Comparison of ENCODE assay signal across 8 mouse cellular contexts in the genomic region with DNA sequence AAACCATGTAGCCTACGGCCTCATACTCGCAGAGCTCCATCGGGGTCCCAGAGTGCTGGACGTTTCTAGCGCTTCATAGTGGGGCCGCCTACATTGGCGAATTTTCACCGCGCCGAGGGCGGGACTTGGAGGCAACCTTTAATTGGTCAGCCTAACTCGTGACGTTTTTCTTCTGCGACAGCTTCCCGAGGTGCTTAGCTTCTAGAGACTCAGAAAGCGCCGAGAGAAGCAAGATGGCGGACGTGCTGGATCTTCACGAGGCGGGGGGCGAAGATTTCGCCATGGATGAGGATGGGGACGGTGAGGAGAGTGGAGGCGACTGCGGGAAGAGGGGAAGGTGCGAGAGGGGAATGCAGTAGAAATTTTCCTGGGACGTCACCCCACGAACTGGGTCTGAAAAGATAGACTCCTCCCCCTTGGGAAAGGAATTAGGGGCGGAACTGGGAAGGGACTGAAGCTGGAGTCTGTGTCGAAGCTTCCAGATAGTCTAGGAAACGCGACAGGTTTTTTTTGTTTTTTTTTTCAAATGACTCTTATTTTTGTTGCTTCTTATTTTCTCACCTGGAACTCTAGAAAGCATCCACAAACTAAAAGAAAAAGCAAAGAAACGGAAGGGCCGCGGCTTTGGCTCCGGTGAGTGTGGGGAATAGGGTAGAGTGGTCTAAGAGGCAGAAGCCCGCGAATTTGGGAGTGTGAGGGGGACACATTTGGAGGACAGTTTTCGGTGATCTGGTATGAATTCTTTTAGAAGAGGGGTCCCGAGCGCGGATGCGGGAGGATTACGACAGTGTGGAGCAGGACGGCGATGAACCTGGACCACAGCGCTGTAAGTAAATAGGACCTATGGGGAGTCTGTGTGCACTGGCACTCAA. TPM values are rescaled to one million over a fixed set of nuclear protein-coding genes. Genes with fewer than 3 reads are reported as not detected.
DNase-seq lines count a peak whose midpoint lies in the region; ATAC-seq and TF ChIP-seq lines count a peak whose summit lies in the region.

A gene (plus strand): TSS at position 205 of the 872 bp plus-strand sequence.

- TF ChIP-seq CTCF in MEL (IDR thresholded peaks at IDR 0.05 in 2 of 3, conservative IDR thresholded peaks at IDR 0.05 in 1 of 3; ENCODE audit: control insufficient read depth in 1 of 3, insufficient read depth in 1 of 3, low read depth in 2 of 3, low read length in 3 of 3, poor library complexity in 1 of 3, severe bottlenecking in 1 of 3), result no peak
- no peak for TF ChIP-seq CTCF in cerebellum, adult 2 months (IDR thresholded peaks at IDR 0.05; ENCODE audit: borderline replicate concordance, insufficient read depth, low read depth, low read length)
- TF ChIP-seq CTCF in forebrain, postnatal 0 days (IDR thresholded peaks at IDR 0.05; ENCODE audit: low read depth), result no peak

- peak within 1 kb of the TSS; percentile 80 for H3K9ac ChIP-seq in MEL (ENCODE audit: control insufficient read depth, low read depth, low read length, poor library complexity, severe bottlenecking)
- peak within 1 kb of the TSS; percentile 75 for H3K9ac ChIP-seq in forebrain, postnatal 0 days
- H3K9ac ChIP-seq in lung, embryonic 15.5 days, result peak within 1 kb of the TSS; percentile 79

- H3K79me2 ChIP-seq in MEL (ENCODE audit: control insufficient read depth, insufficient read depth, low read length, poor library complexity), result peaks cover 31% of the 10 kb centered on the region

- H3K36me3 ChIP-seq in MEL (ENCODE audit: control insufficient read depth in 1 of 2, insufficient read depth in 2 of 2, low read length in 2 of 2), result peaks cover 16 to 35% of the 10 kb centered on the region in 2 experiments
- peaks cover 17% of the 10 kb centered on the region for H3K36me3 ChIP-seq in forebrain, postnatal 0 days (ENCODE audit: insufficient read depth)
- H3K36me3 ChIP-seq in lung, embryonic 15.5 days, result peaks cover 30% of the 10 kb centered on the region

- TF ChIP-seq RAD21 in MEL (IDR thresholded peaks at IDR 0.05; ENCODE audit: low read depth, low read length), result no peak

- TF ChIP-seq POLR2A in MEL (IDR thresholded peaks at IDR 0.05; ENCODE audit: control insufficient read depth in 1 of 2, insufficient read depth in 1 of 2, low read depth in 1 of 2, low read length in 2 of 2, poor library complexity in 1 of 2), result peak; percentile 93 to 100; a peak in 3 of 4 replicates
- peak; percentile 97 for TF ChIP-seq POLR2A in cerebellum, adult 2 months (IDR thresholded peaks at IDR 0.05; ENCODE audit: borderline replicate concordance, insufficient read depth, low read length)

- H3K4me1 ChIP-seq in MEL (ENCODE audit: control insufficient read depth in 1 of 2, insufficient read depth in 2 of 2, low read length in 2 of 2), result peaks cover 12 to 21% of the 10 kb centered on the region in 2 experiments
- H3K4me1 ChIP-seq in cerebellum, adult 2 months (ENCODE audit: control insufficient read depth, insufficient read depth, low read length), result no peaks in the 10 kb centered on the region; the same call in 1 of the 2 replicates
- peaks cover 16% of the 10 kb centered on the region for H3K4me1 ChIP-seq in forebrain, postnatal 0 days (ENCODE audit: insufficient read depth)
- H3K4me1 ChIP-seq in lung, embryonic 15.5 days, result peaks cover 25% of the 10 kb centered on the region

- WGBS in cerebellum, adult 2 months, result under 1% methylated on average over 48 of the region's 48 CpGs
- WGBS in forebrain, postnatal 0 days, result 1% methylated on average over 48 of the region's 48 CpGs
- whole genome bisulfite sequencing in lung, embryonic 15.5 days, result under 1% methylated on average over 48 of the region's 48 CpGs

- peak within 1 kb of the TSS; percentile 76 to 78 for H3K4me3 ChIP-seq in MEL (ENCODE audit: control insufficient read depth in 1 of 2, insufficient read depth in 1 of 2, low read depth in 2 of 2, low read length in 2 of 2)
- peak within 1 kb of the TSS; percentile 69 for H3K4me3 ChIP-seq in cerebellum, adult 2 months (replicated peaks; ENCODE audit: insufficient read depth, low read depth, low read length)
- peak within 1 kb of the TSS; percentile 78 for H3K4me3 ChIP-seq in forebrain, postnatal 0 days (ENCODE audit: low read depth, low read length)
- H3K4me3 ChIP-seq in lung, embryonic 15.5 days, result peak within 1 kb of the TSS; percentile 80

- peak within 1 kb of the TSS; percentile 65 for H3K27ac ChIP-seq in MEL (ENCODE audit: control insufficient read depth, low read depth, low read length)
- peak within 1 kb of the TSS; percentile 45 for H3K27ac ChIP-seq in cerebellum, adult 2 months (ENCODE audit: insufficient read depth, low read length)
- H3K27ac ChIP-seq in forebrain, postnatal 0 days (ENCODE audit: low read depth, low read length), result peak within 1 kb of the TSS; percentile 80
- H3K27ac ChIP-seq in lung, embryonic 15.5 days, result peak within 1 kb of the TSS; percentile 81

- DNase-seq in MEL (ENCODE audit: low read depth, low spot score), result peak; percentile 100
- peak; percentile 97 for DNase-seq in cerebellum, adult 2 months
- DNase-seq in forebrain, postnatal 0 days, result peak; percentile 99
- peak; percentile 97 for DNase-seq in heart, postnatal 4 days
- DNase-seq in layer of hippocampus, adult 8-10 months (ENCODE audit: low spot score in 2 of 2), result peak; percentile 96 to 98
- DNase-seq in ovary, adult 18-20 months (ENCODE audit: low spot score), result peak; percentile 91
- peak; percentile 97 for DNase-seq in thymus, postnatal 0 days (ENCODE audit: low spot score)

- TF ChIP-seq EP300 in MEL (IDR thresholded peaks at IDR 0.05; ENCODE audit: low read depth in 1 of 2, low read length in 2 of 2), result no peak; a peak in 1 of 4 replicates

- H3K4me2 ChIP-seq in forebrain, postnatal 0 days (ENCODE audit: low read depth), result peak within 1 kb of the TSS; percentile 77
- peak within 1 kb of the TSS; percentile 76 for H3K4me2 ChIP-seq in lung, embryonic 15.5 days

- ATAC-seq in forebrain, postnatal 0 days, result peak; percentile 97
- ATAC-seq in lung, embryonic 15.5 days (ENCODE audit: borderline replicate concordance, extremely low read depth, low FRiP score, low TSS enrichment), result peak; percentile 95

- H3K9me3 ChIP-seq in MEL (replicated peaks; ENCODE audit: insufficient read depth, low read length), result no peaks in the 10 kb centered on the region
- no peaks in the 10 kb centered on the region for H3K9me3 ChIP-seq in forebrain, postnatal 0 days (ENCODE audit: low read length)
- no peaks in the 10 kb centered on the region for H3K9me3 ChIP-seq in lung, embryonic 15.5 days

- H3K27me3 ChIP-seq in MEL (ENCODE audit: control insufficient read depth in 1 of 2, insufficient read depth in 2 of 2, low read length in 2 of 2), result no peaks in the 10 kb centered on the region
- H3K27me3 ChIP-seq in cerebellum, adult 2 months (ENCODE audit: control insufficient read depth, insufficient read depth, low read length), result no peaks in the 10 kb centered on the region
- no peaks in the 10 kb centered on the region for H3K27me3 ChIP-seq in forebrain, postnatal 0 days (ENCODE audit: insufficient read depth, low read length)
- no peaks in the 10 kb centered on the region for H3K27me3 ChIP-seq in lung, embryonic 15.5 days

TF ChIP-seq in MEL, 35 proteins besides CTCF, POLR2A, EP300 and RAD21 (continues in another document):
- peak; percentile 97 for TF ChIP-seq MXI1 (IDR thresholded peaks at IDR 0.05; ENCODE audit: low read depth, low read length)
- no peak for TF ChIP-seq USF2 (IDR thresholded peaks at IDR 0.05; ENCODE audit: borderline replicate concordance in 1 of 2, insufficient read depth in 1 of 2, low read depth in 1 of 2, low read length in 2 of 2)
- TF ChIP-seq SIN3A (IDR thresholded peaks at IDR 0.05; ENCODE audit: low read length), result peak; percentile 99
- TF ChIP-seq MAX (IDR thresholded peaks at IDR 0.05; ENCODE audit: low read length), result peak; percentile 68
- TF ChIP-seq TCF12 (IDR thresholded peaks at IDR 0.05; ENCODE audit: low read depth, low read length), result peak; percentile 87
- no peak for TF ChIP-seq ZNF384 (IDR thresholded peaks at IDR 0.05; ENCODE audit: low read depth, low read length)
- TF ChIP-seq MAZ (IDR thresholded peaks at IDR 0.05; ENCODE audit: low read depth, low read length), result 0 out of 2 replicates have a peak, but pooled peaks have one; percentile 42
- TF ChIP-seq MYC (IDR thresholded peaks at IDR 0.05; ENCODE audit: low read depth, low read length), result peak; percentile 83; the same call in 1 of the 2 replicates
- TF ChIP-seq JUND (IDR thresholded peaks at IDR 0.05; ENCODE audit: low read depth, low read length), result peak; percentile 55; the same call in 1 of the 2 replicates
- peak; percentile 96 for TF ChIP-seq HCFC1 (IDR thresholded peaks at IDR 0.05; ENCODE audit: low read depth, low read length)
- TF ChIP-seq RCOR1 (IDR thresholded peaks at IDR 0.05; ENCODE audit: low read depth, low read length), result peak; percentile 42; the same call in 1 of the 2 replicates
- TF ChIP-seq ZMIZ1 (IDR thresholded peaks at IDR 0.05; ENCODE audit: low read depth, low read length), result peak; percentile 98
- peak; percentile 87 for TF ChIP-seq POLR2AphosphoS5 (IDR thresholded peaks at IDR 0.05; ENCODE audit: borderline replicate concordance, low read depth, low read length)
- TF ChIP-seq ZC3H11A (IDR thresholded peaks at IDR 0.05; ENCODE audit: low read depth, low read length), result 0 out of 2 replicates have a peak, but pooled peaks have one; percentile 29
- TF ChIP-seq TBP (IDR thresholded peaks at IDR 0.05; ENCODE audit: low read depth, low read length), result peak; percentile 97
- TF ChIP-seq KAT2A (conservative IDR thresholded peaks at IDR 0.05; ENCODE audit: low read depth, low read length), result peak; percentile 81
- peak; percentile 99 for TF ChIP-seq NELFE (IDR thresholded peaks at IDR 0.05; ENCODE audit: low read depth, low read length)
- TF ChIP-seq CHD1 (IDR thresholded peaks at IDR 0.05; ENCODE audit: low read depth, low read length), result peak; percentile 83; the same call in 1 of the 2 replicates
- no peak for TF ChIP-seq GATA1 (IDR thresholded peaks at IDR 0.05; ENCODE audit: low read depth, low read length)
- no peak for TF ChIP-seq MEF2A (IDR thresholded peaks at IDR 0.05; ENCODE audit: extremely low read depth, insufficient replicate concordance, low read depth, low read length, poor library complexity, severe bottlenecking)

RNA-seq across cellular contexts. Expression of the gene that starts here (rescaled TPM):
- total RNA-seq in MEL (2012; rRNA removed), result 214 and 231 TPM in 2 replicates
- polyA plus RNA-seq in MEL (2012; ENCODE audit: insufficient read depth in 1 of 2, insufficient read length in 2 of 2, low read depth in 1 of 2, low replicate concordance in 2 of 2, missing spikeins in 1 of 2), result 100 to 1,000 TPM in 1 of 2 experiments, not detected in 1; 363 TPM
- 44.6 and 45.4 TPM in 2 replicates for polyA plus RNA-seq in cerebellum, adult 2 months (2012; rRNA removed)
- 29.2 and 38.5 TPM in 2 replicates for total RNA-seq in forebrain, postnatal 0 days (2014; rRNA removed)
- 110 and 120 TPM in 2 replicates for polyA plus RNA-seq in forebrain, postnatal 0 days (2015; fragmentation: Nextera tagmentation; extraction: Ambion mirVana)
- total RNA-seq in heart, postnatal 4 days (2021), result 10 to 100 TPM; 56.4 to 57.0 TPM
- 10 to 100 TPM; 45.5 to 61.5 (median 48.7) TPM for total RNA-seq in layer of hippocampus, adult 8-10 months (2022)
- polyA plus RNA-seq in lung, embryonic 15.5 days (2015; fragmentation: Nextera tagmentation; extraction: Ambion mirVana), result 127 and 128 TPM in 2 replicates
- polyA plus RNA-seq in thymus, postnatal 0 days (2015; fragmentation: Nextera tagmentation; extraction: Ambion mirVana), result 146 and 155 TPM in 2 replicates

Comparison
In these comparisons a context has a peak if more than half of its experiments do, and no peak if none do; other contexts are left out.
1. Peak in every context shown above with its lines: DNase-seq, ATAC-seq, H3K4me3 ChIP-seq and H3K27ac ChIP-seq.